Mouse (Mus musculus) neural tube, embryonic 15.5 days (tissue): Measurements from ENCODE around the gene Clec12b. TPM values are rescaled to one million over a fixed set of nuclear protein-coding genes. Genes with fewer than 3 reads are reported as not detected.

ENCODE experiments used
- ATAC-seq: fragments of 200-750 bp; cut with Nextera tagmentation; 2 replicates; pipeline ENCODE4 v1.8.0; 2017; ENCODE audit warnings: mild to moderate bottlenecking, moderate TSS enrichment, moderate library complexity; ENCODE audit not compliant: low FRiP score
- H3K27ac ChIP-seq: fragments of 300-500 bp; sonication (generic); replicated peaks from 2 replicates; pipeline ENCODE4 v1.5.1; 2015; ENCODE audit warnings: mild to moderate bottlenecking, inconsistent platforms
- H3K27me3 ChIP-seq: fragments of 300-500 bp; sonication (generic); replicated peaks from 2 replicates; pipeline ENCODE4 v1.6.1; 2015; ENCODE audit warnings: inconsistent platforms
- H3K36me3 ChIP-seq: fragments of 300-500 bp; sonication (generic); 2 replicates; pipeline ENCODE4 v1.6.1; 2015; ENCODE audit warnings: inconsistent platforms
- H3K4me1 ChIP-seq: fragments of 300-500 bp; sonication (generic); 2 replicates; pipeline ENCODE4 v1.6.1; 2015; ENCODE audit warnings: inconsistent platforms
- H3K4me2 ChIP-seq: fragments of 300-500 bp; sonication (generic); 2 replicates; pipeline ENCODE4 v1.6.1; 2015; ENCODE audit warnings: inconsistent platforms, mild to moderate bottlenecking, moderate library complexity
- H3K4me3 ChIP-seq: fragments of 300-500 bp; sonication (generic); replicated peaks from 2 replicates; pipeline ENCODE4 v1.5.1; 2015; ENCODE audit warnings: mild to moderate bottlenecking, inconsistent platforms
- H3K9ac ChIP-seq: fragments of 300-500 bp; sonication (generic); replicated peaks from 2 replicates; pipeline ENCODE4 v1.6.1; 2015; ENCODE audit warnings: mild to moderate bottlenecking, inconsistent platforms
- H3K9me3 ChIP-seq: fragments of 300-500 bp; sonication (generic); replicated peaks from 2 replicates; pipeline ENCODE4 v1.6.1; 2016; ENCODE audit warnings: inconsistent platforms
- WGBS: fragments of 180-500 bp; shearing (Covaris S2); methylation state at CpG from one replicate; pipeline ENCODE4 v1.1.7; 2015; ENCODE audit warnings: mixed read lengths; 5-methylcytosine and 5-hydroxymethylcytosine counted together
- polyA plus RNA-seq: library from polyadenylated mRNA; unstranded; fragments of >200 nt; fragmentation: Nextera tagmentation; extraction: Ambion mirVana; gene quantifications from 2 replicates; pipeline ENCODE4 v1.2.1, GENCODE M21; 2015

Gene Clec12b
- polyA plus RNA-seq, 1 experiment from 2014 or later = 0.23 TPM

DNA sequence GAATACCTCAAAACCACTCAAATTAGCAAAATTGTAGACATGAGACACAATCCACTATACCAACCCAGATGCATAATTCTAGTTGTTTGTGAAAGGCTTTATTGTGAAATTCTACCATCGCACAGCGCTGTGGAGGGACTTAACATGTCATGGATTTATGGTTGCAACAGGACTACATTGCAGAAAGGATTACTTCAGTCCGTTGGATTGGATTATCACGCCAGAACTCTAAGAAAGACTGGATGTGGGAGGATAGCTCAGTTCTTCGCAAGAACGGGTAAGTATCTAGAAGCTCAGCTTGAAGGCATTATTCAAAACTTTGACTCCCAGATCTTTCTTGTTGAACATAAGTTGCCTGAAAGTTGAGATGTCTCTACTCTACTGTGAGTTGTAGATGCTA lies 17.7 kb upstream of the Clec12b start:
- 87% methylated on average over 6 of the region's 6 CpGs for WGBS
- Histone ChIP-seq H3K4me3 (no peak overlapping the region), H3K27ac (no peak overlapping the region), H3K36me3 (no peaks in the 10 kb centered on the region), H3K4me2 (no peak overlapping the region), H3K9ac (no peak overlapping the region), H3K4me1 (no peaks in the 10 kb centered on the region), H3K27me3 (no peaks in the 10 kb centered on the region), H3K9me3 (no peaks in the 10 kb centered on the region)
- no peak for ATAC-seq

DNA sequence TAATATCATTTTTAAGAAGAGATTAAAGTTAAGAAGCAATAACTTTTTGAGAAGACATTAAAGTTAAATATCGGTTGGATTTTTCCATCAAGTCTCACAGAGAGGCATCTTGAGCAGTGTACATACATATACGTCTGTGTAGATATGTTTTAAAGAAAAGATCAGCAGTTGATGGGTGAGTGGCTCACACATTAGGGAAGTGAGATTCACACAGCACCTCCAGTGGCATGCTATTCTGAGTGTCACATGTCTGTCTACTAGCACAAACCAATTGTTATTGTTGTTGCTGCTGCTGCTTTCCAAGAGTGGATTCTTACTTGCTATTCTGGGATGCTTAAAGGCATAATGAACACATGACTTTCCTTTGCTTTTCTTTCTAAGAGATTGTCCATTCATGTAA lies 16.7 kb upstream of the Clec12b start:
- Histone ChIP-seq H3K27me3 (no peaks in the 10 kb centered on the region), H3K4me3 (no peak overlapping the region), H3K9me3 (no peaks in the 10 kb centered on the region), H3K9ac (no peak overlapping the region), H3K27ac (no peak overlapping the region), H3K36me3 (no peaks in the 10 kb centered on the region), H3K4me1 (no peaks in the 10 kb centered on the region), H3K4me2 (no peak overlapping the region)
- no peak for ATAC-seq
- 91% methylated on average over 2 of the region's 2 CpGs for WGBS

DNA sequence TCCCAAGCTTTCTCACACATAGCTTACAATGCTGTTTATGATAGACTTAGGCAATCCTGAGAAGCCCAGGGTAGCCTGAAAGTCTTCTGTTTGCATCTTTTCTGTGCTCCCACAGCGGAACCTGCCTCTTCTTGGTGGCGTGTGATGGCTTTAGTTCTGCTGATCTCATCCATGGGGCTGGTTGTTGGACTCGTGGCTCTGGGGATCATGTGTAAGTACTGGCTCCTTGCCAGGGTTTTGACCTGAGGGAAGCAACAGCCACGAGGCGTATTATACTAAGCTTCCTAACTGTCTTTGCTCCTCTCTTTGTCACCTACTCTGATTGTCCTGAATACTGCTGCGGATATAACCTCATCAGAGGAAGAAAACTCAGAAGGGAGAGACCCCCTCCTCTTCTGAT lies 14.3 kb upstream of the Clec12b start:
- no peak overlapping the region for H3K9ac ChIP-seq
- ATAC-seq = no peak
- no peaks in the 10 kb centered on the region for H3K27me3 ChIP-seq
- no peak overlapping the region for H3K27ac ChIP-seq
- no peaks in the 10 kb centered on the region for H3K9me3 ChIP-seq
- H3K4me1 ChIP-seq = no peaks in the 10 kb centered on the region
- H3K36me3 ChIP-seq = no peaks in the 10 kb centered on the region
- no peak overlapping the region for H3K4me3 ChIP-seq
- 61% methylated on average over 6 of the region's 6 CpGs for WGBS
- H3K4me2 ChIP-seq = no peak overlapping the region

DNA sequence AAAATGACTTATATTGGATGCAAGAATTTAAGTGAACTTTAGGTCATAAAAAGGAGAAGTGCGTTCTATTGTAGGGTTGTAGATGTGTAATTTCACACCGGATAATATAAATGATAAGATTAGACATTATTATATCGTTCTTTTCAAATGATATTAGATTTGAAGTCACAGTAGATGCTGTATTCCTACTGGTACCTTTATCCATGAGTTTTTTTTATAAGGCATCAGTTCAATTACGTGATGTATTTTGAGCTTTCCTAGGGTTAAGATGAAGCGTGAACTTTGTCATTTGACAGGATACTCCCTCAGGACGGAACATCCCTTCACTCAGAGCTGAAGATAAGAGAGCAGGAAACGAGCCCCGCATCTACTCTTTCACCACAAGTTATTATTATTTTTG lies 11.3 kb upstream of the Clec12b start, which contains the start of gene Clec1b:
Gene Clec1b (plus strand): TSS at position 301 of the 400 bp plus-strand sequence.
- Histone ChIP-seq H3K27me3 (no peaks in the 10 kb centered on the region), H3K36me3 (no peaks in the 10 kb centered on the region), H3K4me1 (no peaks in the 10 kb centered on the region), H3K9ac (no peak within 1 kb of the TSS), H3K4me3 (no peak within 1 kb of the TSS), H3K9me3 (no peaks in the 10 kb centered on the region), H3K4me2 (no peak within 1 kb of the TSS), H3K27ac (no peak within 1 kb of the TSS)
- 92% methylated on average over 8 of the region's 8 CpGs for WGBS
- ATAC-seq = no peak

DNA sequence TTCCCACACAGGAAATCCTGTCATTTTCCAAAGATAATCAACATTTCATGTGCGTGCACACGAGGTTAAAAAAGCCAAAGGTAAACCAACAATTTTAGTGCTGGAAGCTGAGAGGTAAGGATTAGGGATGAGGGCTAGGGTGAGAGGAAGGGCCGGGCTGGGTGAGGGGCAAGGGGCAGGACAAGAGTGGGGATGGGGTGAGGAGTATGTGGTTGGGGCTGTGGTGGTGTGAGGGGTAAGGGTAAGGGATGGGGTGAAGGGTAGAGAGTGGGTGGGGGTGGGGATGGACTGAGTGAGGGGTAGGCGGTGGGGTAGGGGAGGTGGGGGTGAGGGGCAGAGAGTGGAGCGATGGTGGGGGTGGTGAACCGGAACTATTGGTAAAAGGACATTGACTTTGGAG lies 8.1 kb upstream of the Clec12b start:
- H3K36me3 ChIP-seq = no peaks in the 10 kb centered on the region
- no peaks in the 10 kb centered on the region for H3K9me3 ChIP-seq
- WGBS = 86% methylated on average over 6 of the region's 6 CpGs
- H3K27me3 ChIP-seq = no peaks in the 10 kb centered on the region
- H3K9ac ChIP-seq = no peak overlapping the region
- ATAC-seq = no peak
- no peak overlapping the region for H3K4me3 ChIP-seq
- H3K27ac ChIP-seq = no peak overlapping the region
- H3K4me1 ChIP-seq = no peaks in the 10 kb centered on the region
- no peak overlapping the region for H3K4me2 ChIP-seq

DNA sequence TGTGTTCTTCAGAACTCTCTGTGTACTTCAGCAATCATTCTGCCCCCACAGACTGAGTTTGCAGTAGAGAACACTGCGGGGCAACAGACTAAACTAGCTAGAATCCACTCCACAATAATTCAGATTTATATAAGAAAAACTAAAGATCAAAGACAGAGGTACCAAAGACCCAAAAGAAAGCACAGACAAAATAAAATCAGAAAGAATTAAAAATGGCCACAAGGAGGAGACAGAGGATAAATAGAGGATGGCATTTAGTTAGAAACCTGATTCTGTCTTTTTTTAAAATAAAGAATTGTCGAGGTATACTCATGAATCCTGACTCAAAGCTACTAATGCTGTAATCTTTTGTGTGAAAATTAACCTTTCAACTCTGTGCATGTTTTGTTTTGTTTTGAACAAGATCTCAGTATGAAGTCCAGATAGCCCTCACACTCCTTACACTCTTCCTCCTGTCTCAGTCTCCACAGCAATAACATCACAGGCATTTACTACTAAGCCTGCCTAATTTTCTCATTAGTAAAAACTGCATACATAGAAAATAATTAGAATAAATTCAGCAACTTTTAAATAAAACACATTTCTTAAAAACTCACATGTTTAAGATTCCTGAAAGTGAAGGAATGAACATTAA lies 7.5 kb upstream of the Clec12b start:
- Histone ChIP-seq H3K4me2 (no peak overlapping the region), H3K9ac (no peak overlapping the region), H3K4me1 (no peaks in the 10 kb centered on the region), H3K4me3 (no peak overlapping the region), H3K27ac (no peak overlapping the region), H3K9me3 (no peaks in the 10 kb centered on the region), H3K36me3 (no peaks in the 10 kb centered on the region), H3K27me3 (no peaks in the 10 kb centered on the region)
- ATAC-seq = peak; percentile 53
- 33% methylated on average over 2 of the region's 2 CpGs for WGBS

DNA sequence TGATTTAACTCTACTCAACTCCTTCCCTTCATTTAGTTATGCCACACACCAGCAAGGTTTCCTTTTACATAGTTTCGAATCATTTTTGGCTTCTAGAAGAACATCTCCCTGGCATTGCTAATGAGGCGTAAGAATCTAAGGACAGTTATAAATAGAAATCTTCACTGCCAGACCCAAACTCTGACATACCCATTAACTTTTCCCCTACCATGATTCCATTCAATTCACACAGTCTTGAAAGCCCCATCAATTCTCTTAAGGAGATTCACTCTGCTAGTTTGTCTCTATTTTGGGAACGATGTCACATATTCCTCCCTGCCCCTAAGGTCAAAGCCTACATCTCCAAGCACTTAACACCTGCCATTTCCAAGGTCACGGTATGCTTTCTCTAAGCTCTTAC lies 674 bp downstream of the Clec12b start:
- no peak overlapping the region for H3K9ac ChIP-seq
- H3K36me3 ChIP-seq = no peaks in the 10 kb centered on the region
- no peaks in the 10 kb centered on the region for H3K9me3 ChIP-seq
- WGBS = 36% methylated on average over 4 of the region's 4 CpGs
- H3K4me2 ChIP-seq = no peak overlapping the region
- no peak overlapping the region for H3K4me3 ChIP-seq
- no peaks in the 10 kb centered on the region for H3K27me3 ChIP-seq
- ATAC-seq = no peak
- H3K4me1 ChIP-seq = no peaks in the 10 kb centered on the region
- H3K27ac ChIP-seq = no peak overlapping the region

DNA sequence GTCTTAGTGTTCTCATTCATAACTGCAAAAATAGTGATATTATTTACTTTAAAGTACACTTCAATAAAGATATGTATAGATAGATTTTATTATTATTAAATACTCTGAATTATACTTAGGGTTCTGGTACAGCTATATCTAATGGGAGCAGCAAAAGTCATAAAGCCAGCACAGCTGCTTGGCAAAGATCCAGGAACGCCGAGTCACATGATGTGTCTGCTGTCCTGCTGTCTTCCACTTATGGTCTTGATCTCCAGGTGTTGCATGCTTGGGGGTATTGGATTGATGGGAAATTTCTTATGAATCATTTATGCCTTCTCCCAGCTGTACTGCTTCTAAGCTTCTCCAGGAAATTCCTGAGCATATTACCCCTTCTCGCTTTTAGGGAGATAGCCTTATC lies 2.2 kb downstream of the Clec12b start:
- no peak for ATAC-seq
- 75% methylated on average over 3 of the region's 3 CpGs for WGBS
- H3K4me1 ChIP-seq = no peaks in the 10 kb centered on the region
- H3K4me2 ChIP-seq = no peak overlapping the region
- H3K4me3 ChIP-seq = no peak overlapping the region
- H3K27ac ChIP-seq = no peak overlapping the region
- no peaks in the 10 kb centered on the region for H3K27me3 ChIP-seq
- H3K9ac ChIP-seq = no peak overlapping the region
- no peaks in the 10 kb centered on the region for H3K36me3 ChIP-seq
- H3K9me3 ChIP-seq = no peaks in the 10 kb centered on the region

DNA sequence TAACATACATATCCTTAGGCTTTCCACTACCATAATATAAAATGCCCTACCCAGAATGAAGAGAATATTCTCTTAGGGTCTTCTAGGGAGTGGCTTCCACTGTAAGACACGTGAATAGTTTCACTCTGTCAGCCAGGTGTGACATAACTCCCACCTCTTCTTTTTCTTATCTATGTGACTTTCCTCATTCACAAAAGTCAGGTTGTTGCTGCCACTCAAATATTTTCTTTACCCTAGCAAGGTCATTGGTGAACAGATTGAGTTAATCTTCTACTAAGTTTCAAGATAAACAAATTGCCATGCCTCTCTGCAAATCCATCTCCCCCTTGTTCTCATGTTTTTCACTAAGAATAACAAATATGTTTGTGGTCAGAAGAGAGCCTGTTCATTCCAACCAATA lies 3.9 kb downstream of the Clec12b start:
- H3K9ac ChIP-seq = no peak overlapping the region
- no peak for ATAC-seq
- H3K27ac ChIP-seq = no peak overlapping the region
- H3K36me3 ChIP-seq = no peaks in the 10 kb centered on the region
- WGBS = 83% methylated on average over 1 of the region's 1 CpGs
- no peaks in the 10 kb centered on the region for H3K27me3 ChIP-seq
- no peaks in the 10 kb centered on the region for H3K9me3 ChIP-seq
- H3K4me2 ChIP-seq = no peak overlapping the region
- H3K4me3 ChIP-seq = no peak overlapping the region
- H3K4me1 ChIP-seq = no peaks in the 10 kb centered on the region

DNA sequence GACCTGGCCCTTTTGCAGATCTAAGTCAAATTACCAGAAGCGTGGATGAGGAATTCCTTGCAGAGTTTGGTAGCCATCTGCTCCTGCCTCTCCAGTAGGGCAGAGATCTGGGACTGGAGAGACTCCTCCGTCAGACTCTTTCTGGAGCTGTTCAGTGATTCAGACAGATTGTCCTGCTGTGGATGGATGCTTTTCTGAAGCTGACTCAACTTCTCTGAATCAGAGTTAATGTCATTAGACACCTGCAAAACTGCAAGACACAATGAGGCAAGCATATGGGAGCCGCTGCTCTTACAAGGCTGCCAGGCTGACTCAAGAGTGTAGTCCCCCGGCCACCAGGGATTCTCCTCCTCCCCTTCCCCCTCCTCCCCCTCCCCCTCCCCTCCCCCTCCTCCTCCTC lies 5.2 kb downstream of the Clec12b start:
- H3K27me3 ChIP-seq = no peaks in the 10 kb centered on the region
- H3K9ac ChIP-seq = no peak overlapping the region
- no peak overlapping the region for H3K27ac ChIP-seq
- H3K9me3 ChIP-seq = no peaks in the 10 kb centered on the region
- no peak overlapping the region for H3K4me2 ChIP-seq
- H3K4me1 ChIP-seq = no peaks in the 10 kb centered on the region
- no peak for ATAC-seq
- H3K4me3 ChIP-seq = no peak overlapping the region
- WGBS = 69% methylated on average over 4 of the region's 4 CpGs
- H3K36me3 ChIP-seq = no peaks in the 10 kb centered on the region

DNA sequence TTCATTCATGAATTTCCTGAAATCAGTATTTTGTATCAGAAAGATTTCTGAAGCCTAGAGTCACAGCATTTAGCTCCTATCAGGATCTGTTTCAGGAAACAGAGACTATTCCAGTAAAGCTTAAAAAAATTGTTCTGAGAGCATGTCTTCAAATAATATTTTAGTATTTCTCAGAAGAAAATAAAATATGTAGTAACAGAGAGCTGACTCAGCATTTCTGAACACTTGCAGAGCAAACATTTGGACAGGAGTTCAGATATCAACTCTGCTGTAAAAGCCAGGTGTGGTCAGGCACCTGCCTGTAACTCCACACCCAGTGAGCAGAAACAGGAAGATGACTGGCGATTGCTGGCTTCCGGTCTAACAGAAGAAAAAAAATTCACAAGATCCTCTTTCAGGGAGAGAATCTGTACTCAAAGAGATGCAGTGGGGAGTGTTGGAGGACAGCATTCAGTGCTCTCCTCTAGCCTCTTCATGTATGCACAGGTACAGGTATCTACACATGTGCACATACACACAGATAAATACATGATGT lies 10.7 kb downstream of the Clec12b start:
- Histone ChIP-seq H3K9me3 (no peaks in the 10 kb centered on the region), H3K4me3 (no peak overlapping the region), H3K36me3 (no peaks in the 10 kb centered on the region), H3K4me1 (no peaks in the 10 kb centered on the region), H3K9ac (no peak overlapping the region), H3K27me3 (no peaks in the 10 kb centered on the region), H3K27ac (no peak overlapping the region), H3K4me2 (no peak overlapping the region)
- ATAC-seq = no peak
- WGBS = 94% methylated on average over 2 of the region's 2 CpGs

DNA sequence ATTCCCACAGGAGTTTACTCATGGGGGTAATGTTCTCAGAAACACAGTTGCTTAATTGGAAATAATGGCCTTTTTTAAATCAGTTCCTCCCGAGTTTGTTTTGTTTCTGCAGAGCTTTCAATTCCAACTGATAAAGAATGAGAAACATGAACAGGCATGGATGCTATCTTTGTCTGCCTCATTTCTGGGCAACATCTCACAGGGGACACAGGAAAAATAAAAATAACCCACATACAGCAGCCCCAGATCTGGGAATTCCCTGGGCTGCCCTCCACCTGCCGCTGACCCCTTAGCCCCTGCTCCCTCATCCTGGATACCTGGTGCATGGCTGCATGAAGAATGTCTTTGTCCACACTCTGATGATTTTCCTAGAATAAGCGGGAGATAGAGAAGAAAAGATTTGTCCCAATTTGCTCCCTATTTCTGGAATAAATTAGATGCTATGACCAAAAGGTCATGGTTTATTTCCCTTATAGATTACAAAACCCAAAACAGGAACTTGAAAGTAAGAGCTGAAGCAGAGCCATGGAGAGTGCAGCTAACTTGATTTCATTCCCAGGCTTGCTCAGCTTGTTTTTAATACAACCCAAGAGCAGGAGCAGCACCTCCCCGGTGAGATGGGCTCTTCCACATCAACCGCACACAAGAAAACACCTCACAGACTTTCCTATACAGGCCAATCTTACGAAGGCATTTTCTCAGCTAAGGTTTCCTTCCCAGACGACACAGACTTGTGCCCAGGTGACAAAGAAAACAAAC lies 16.1 kb downstream of the Clec12b start:
- H3K9ac ChIP-seq = no peak overlapping the region
- H3K27ac ChIP-seq = no peak overlapping the region
- H3K4me1 ChIP-seq = no peaks in the 10 kb centered on the region
- H3K9me3 ChIP-seq = no peaks in the 10 kb centered on the region
- no peak for ATAC-seq
- no peak overlapping the region for H3K4me3 ChIP-seq
- WGBS = 78% methylated on average over 7 of the region's 7 CpGs
- no peaks in the 10 kb centered on the region for H3K36me3 ChIP-seq
- H3K4me2 ChIP-seq = no peak overlapping the region
- H3K27me3 ChIP-seq = no peaks in the 10 kb centered on the region
